Mouse (Mus musculus): ENCODE results near the gene Clic1.

- no peak for TF ChIP-seq EP300 (IDR thresholded peaks at IDR 0.05; ENCODE audit: low read depth)
- TF ChIP-seq CTCF (IDR thresholded peaks at IDR 0.05; ENCODE audit: low read depth), result no peak
Measured at GRCm38 (mm10) chr17:35070556-35071229, 20.9 kb downstream of the Clic1 start.

Measured in liver, postnatal 0 days (tissue).